Comparison of ENCODE assay signal across 19 mouse cellular contexts in the genomic region with DNA sequence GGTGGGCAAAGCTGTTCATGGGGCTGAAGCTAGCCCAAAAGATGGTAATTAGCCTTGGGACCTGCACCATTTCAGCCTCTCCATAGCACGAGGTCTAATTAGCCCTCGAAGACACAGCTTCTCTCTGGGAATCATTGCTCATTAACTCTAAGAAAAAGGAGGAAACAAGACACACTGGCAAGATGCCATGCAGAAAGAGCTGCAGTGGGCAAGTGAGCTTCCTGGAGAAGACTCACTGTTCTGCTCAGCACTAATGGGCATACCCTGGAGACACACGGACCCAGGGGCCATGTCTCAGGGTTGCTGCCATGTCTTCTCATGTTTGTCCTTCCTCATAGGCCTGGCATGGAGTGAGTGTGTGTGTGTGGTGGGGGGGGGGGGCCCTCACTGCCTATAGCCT. TPM values are rescaled to one million over a fixed set of nuclear protein-coding genes. Genes with fewer than 3 reads are reported as not detected.
"Had no signal": no experiment of that assay in that cellular context is flagged by ENCODE, and none has a peak within 500 bp of the region (broad histone marks: within the 10 kb centered on the region; RNA-seq: fewer than 3 reads in every experiment).

No protein-coding gene starts in this region.

- H3K4me1 ChIP-seq: liver, embryonic 15.5 days had no signal

- H3K27ac ChIP-seq: left cerebral cortex, adult 2 months; limb, embryonic 10.5 days; liver, embryonic 15.5 days; macrophage; stomach, embryonic 15.5 days had no signal

- DNase-seq: lung, adult 2 months; right cerebral cortex, postnatal 14 days; thymus, adult 2 months; thymus, postnatal 25 days had no signal

- H3K9me3 ChIP-seq: limb, embryonic 10.5 days; liver, embryonic 15.5 days; stomach, embryonic 15.5 days had no signal

- H3K4me2 ChIP-seq: liver, embryonic 11.5 days; liver, embryonic 15.5 days; midbrain, embryonic 11.5 days; stomach, embryonic 15.5 days had no signal

- H3K36me3 ChIP-seq: limb, embryonic 10.5 days; liver, embryonic 15.5 days; stomach, embryonic 15.5 days had no signal

- H3K4me3 ChIP-seq: left cerebral cortex, adult 2 months; limb, embryonic 10.5 days; liver, embryonic 15.5 days; megakaryocyte, embryonic 14.5 days; stomach, embryonic 15.5 days had no signal

- H3K27me3 ChIP-seq: liver, embryonic 15.5 days; megakaryocyte, embryonic 14.5 days; stomach, embryonic 15.5 days had no signal

- ATAC-seq: lung, postnatal 0 days had no signal

- H3K9ac ChIP-seq: liver, embryonic 15.5 days; stomach, embryonic 15.5 days had no signal

RNA-seq across cellular contexts. Expression of gene Cyp24a1, which starts 47.2 kb away (rescaled TPM):
- total RNA-seq: layer of hippocampus, postnatal 25 days; left cerebral cortex, adult 2 months; left cerebral cortex, postnatal 14 days; midbrain, postnatal 0 days had no signal
- polyA plus RNA-seq: limb, embryonic 10.5 days; liver, embryonic 11.5 days; liver, embryonic 15.5 days; lung, adult 2 months; lung, postnatal 0 days; macrophage; spleen, adult 2 months; stomach, embryonic 15.5 days had no signal

RNA-seq across cellular contexts. Expression of gene 4930470P17Rik, which starts 57.7 kb away (rescaled TPM):
- total RNA-seq: layer of hippocampus, postnatal 25 days; left cerebral cortex, adult 2 months; left cerebral cortex, postnatal 14 days; midbrain, postnatal 0 days had no signal
- polyA plus RNA-seq: limb, embryonic 10.5 days; limb, embryonic 14.5 days; liver, embryonic 11.5 days; liver, embryonic 15.5 days; lung, adult 2 months; lung, postnatal 0 days; macrophage; midbrain, embryonic 11.5 days; midbrain, postnatal 0 days; neural tube, embryonic 14.5 days; spleen, adult 2 months; stomach, embryonic 15.5 days; thymus, adult 2 months had no signal
